Mouse (Mus musculus) macrophage (primary cell): Measurements from ENCODE around the gene Cntfr. TPM values are rescaled to one million over a fixed set of nuclear protein-coding genes. Genes with fewer than 3 reads are reported as not detected.

Experiments
- H3K27ac ChIP-seq: fragments of 350-480 bp; formaldehyde crosslinking; 2 replicates; pipeline ENCODE4 v1.9.0; 2021
- H3K36me3 ChIP-seq: fragments of 350-480 bp; formaldehyde crosslinking; 2 replicates; pipeline ENCODE4 v1.9.0; 2021; ENCODE audit errors: inconsistent target
- H3K4me3 ChIP-seq: fragments of 350-480 bp; formaldehyde crosslinking; 2 replicates; pipeline ENCODE4 v1.9.0; 2021; ENCODE audit errors: inconsistent target
- H3K79me2 ChIP-seq: fragments of 350-480 bp; formaldehyde crosslinking; 2 replicates; pipeline ENCODE4 v1.9.0; 2021; ENCODE audit errors: inconsistent target
- WGBS: methylation state at CpG from one replicate; pipeline ENCODE4 v1.1.7; 2026; ENCODE audit warnings: inconsistent platforms; ENCODE audit not compliant: missing documents; 5-methylcytosine and 5-hydroxymethylcytosine counted together
- polyA plus RNA-seq: library from polyadenylated mRNA; stranded (reverse); fragments of 250-400 nt; gene quantifications from 3 replicates; pipeline ENCODE4 v1.2.4, GENCODE M21; 2018; ENCODE audit warnings: inconsistent platforms

Cntfr gene
- polyA plus RNA-seq, 1 experiment from 2014 or later, result not detected

GRCm38 (mm10) chr4:41609681-41610593, 87.0 kb downstream of the Cntfr start:
- no peaks in the 10 kb centered on the region for H3K79me2 ChIP-seq
- H3K27ac ChIP-seq, result no peak overlapping the region
- H3K36me3 ChIP-seq, result no peaks in the 10 kb centered on the region
- no peak overlapping the region for H3K4me3 ChIP-seq
- 85% methylated on average over 10 of the region's 10 CpGs for WGBS

Other genes starting within 250 kb of the Cntfr start
- gene Kif24, start 232.2 kb downstream of the Cntfr start, polyA plus RNA-seq, result 1.0 to 3.9 TPM (median 1.4 TPM) in 3 replicates
- 26.0 to 42.5 TPM (median 28.9 TPM) in 3 replicates for gene Nudt2, start 231.9 kb downstream of the Cntfr start, polyA plus RNA-seq
- 0.10 to 0.13 TPM (median 0.12 TPM) in 3 replicates for gene AI464131, start 194.0 kb downstream of the Cntfr start, polyA plus RNA-seq
- gene 1110017D15Rik, start 179.8 kb downstream of the Cntfr start, polyA plus RNA-seq, result 0.22 TPM in 1 of 3 replicates, not detected in the others
- gene Fam219a, start 127.6 kb downstream of the Cntfr start, polyA plus RNA-seq, result 53.0 to 79.9 TPM (median 67.6 TPM) in 3 replicates
- gene Dnaic1, start 127.3 kb downstream of the Cntfr start, polyA plus RNA-seq, result 0.25 to 1.1 TPM (median 0.45 TPM) in 3 replicates
- gene Enho, start 56.8 kb downstream of the Cntfr start, polyA plus RNA-seq, result 1.2 to 3.7 TPM (median 1.6 TPM) in 3 replicates
- gene Il11ra1, start 2.9 kb upstream of the Cntfr start, polyA plus RNA-seq, result 34.7 to 49.1 TPM (median 47.4 TPM) in 3 replicates
- gene Rpp25l, start 16.4 kb upstream of the Cntfr start, polyA plus RNA-seq, result 6.4 to 25.9 TPM (median 19.8 TPM) in 3 replicates
- gene Dctn3, start 26.1 kb upstream of the Cntfr start, polyA plus RNA-seq, result 34.4 to 93.4 TPM (median 69.6 TPM) in 3 replicates
- not detected in 3 replicates for gene Arid3c, start 34.1 kb upstream of the Cntfr start, polyA plus RNA-seq
- 18.2 to 19.2 TPM (median 18.2 TPM) in 3 replicates for gene Galt, start 58.1 kb upstream of the Cntfr start, polyA plus RNA-seq
- 37.5 to 72.4 TPM (median 70.3 TPM) in 3 replicates for gene Sigmar1, start 59.1 kb upstream of the Cntfr start, polyA plus RNA-seq
- gene Ccl27a, start 77.2 kb upstream of the Cntfr start, polyA plus RNA-seq, result 1.1 to 3.3 TPM in 2 of 3 replicates, not detected in the other
- not detected in 3 replicates for gene Gm21541, start 206.5 kb upstream of the Cntfr start, polyA plus RNA-seq
- gene Gm20878, start 244.5 kb upstream of the Cntfr start, polyA plus RNA-seq, result not detected in 3 replicates